Mouse (Mus musculus) midbrain, postnatal 0 days (tissue): ENCODE data around the gene Timp3. TPM values are rescaled to one million over a fixed set of nuclear protein-coding genes. Genes with fewer than 3 reads are reported as not detected.

ENCODE experiments used
- ATAC-seq: fragments of 200-750 bp; cut with Nextera tagmentation; 2 replicates; pipeline ENCODE4 v1.8.0; 2017; ENCODE audit warnings: moderate number of reproducible peaks, mild to moderate bottlenecking, moderate TSS enrichment, moderate library complexity; ENCODE audit not compliant: low FRiP score
- DNase-seq: peaks from one replicate; pipeline ENCODE4 v3.0.0-alpha.2; 2015; ENCODE audit warnings: low spot score
- H3K27ac ChIP-seq: fragments of 300-500 bp; sonication (generic); 2 replicates; pipeline ENCODE4 v1.5.1; 2014; ENCODE audit warnings: low read depth, mild to moderate bottlenecking, low read length, mixed read lengths
- H3K27me3 ChIP-seq: fragments of 300-500 bp; sonication (generic); 2 replicates; pipeline ENCODE4 v1.6.1; 2014; ENCODE audit warnings: low read length, control low read depth, mixed read lengths; ENCODE audit not compliant: insufficient read depth
- H3K36me3 ChIP-seq: fragments of 300-500 bp; sonication (generic); 2 replicates; pipeline ENCODE4 v1.6.1; 2014; ENCODE audit warnings: low read length, control low read depth, mixed read lengths; ENCODE audit not compliant: insufficient read depth
- H3K4me1 ChIP-seq: fragments of 300-500 bp; sonication (generic); 2 replicates; pipeline ENCODE4 v1.6.1; 2014; ENCODE audit warnings: mild to moderate bottlenecking, control low read depth, antibody characterized with exemption, low read length, mixed read lengths; ENCODE audit not compliant: insufficient read depth
- H3K4me2 ChIP-seq: fragments of 300-500 bp; sonication (generic); 2 replicates; pipeline ENCODE4 v1.6.1; 2014; ENCODE audit warnings: low read depth, mild to moderate bottlenecking, low read length, mixed read lengths; ENCODE audit not compliant: poor library complexity, severe bottlenecking
- H3K4me3 ChIP-seq: fragments of 300-500 bp; sonication (generic); 2 replicates; pipeline ENCODE4 v1.5.1; 2014; ENCODE audit warnings: low read depth, mild to moderate bottlenecking, low read length, moderate library complexity
- H3K9ac ChIP-seq: fragments of 300-500 bp; sonication (generic); replicated peaks from 2 replicates; pipeline ENCODE4 v1.6.1; 2014; ENCODE audit warnings: mild to moderate bottlenecking, low read length, moderate library complexity, mixed read lengths; ENCODE audit not compliant: poor library complexity, severe bottlenecking
- H3K9me3 ChIP-seq: fragments of 300-500 bp; sonication (generic); 2 replicates; pipeline ENCODE4 v1.6.1; 2016; ENCODE audit warnings: low read length, control low read depth
- CTCF ChIP-seq: IDR thresholded peaks from 2 replicates; pipeline ENCODE4 v1.5.1; 2016; ENCODE audit warnings: antibody characterized with exemption, mild to moderate bottlenecking
- WGBS: fragments of 180-500 bp; shearing (Covaris S2); extraction: QIAGEN DNeasy Blood & Tissue Kit; methylation state at CpG from one replicate; pipeline ENCODE4 v1.1.7; 2014; 5-methylcytosine and 5-hydroxymethylcytosine counted together
- polyA plus RNA-seq: library from polyadenylated mRNA; unstranded; fragments of >200 nt; fragmentation: Nextera tagmentation; extraction: Ambion mirVana; gene quantifications from 2 replicates; pipeline ENCODE4 v1.2.1, GENCODE M21; 2015
- total RNA-seq: library from RNA; depleted of rRNA; stranded (reverse); fragments of >200 nt; gene quantifications from 2 replicates; pipeline ENCODE4 v1.2.3, GENCODE M21; 2014; rRNA removed

Timp3 gene
- total and polyA plus RNA-seq, 2 experiments from 2014 or later, result 47.3 to 105 TPM

GRCm38 (mm10) chr10:86389357-86389756, 89.2 kb downstream of the Timp3 start:
- no peak for TF ChIP-seq CTCF
- no peak overlapping the region for H3K9ac ChIP-seq

GRCm38 (mm10) chr10:86389913-86390312, 89.7 kb downstream of the Timp3 start:
- no peak for ATAC-seq
- Histone ChIP-seq H3K4me1 (no peaks in the 10 kb centered on the region), H3K27ac (no peak overlapping the region), H3K27me3 (no peaks in the 10 kb centered on the region), H3K4me3 (no peak overlapping the region), H3K4me2 (no peak overlapping the region), H3K9me3 (0 out of 2 replicates have a peak, but pooled peaks cover 2% of the 10 kb centered on the region), H3K9ac (no peak overlapping the region), H3K36me3 (no peaks in the 10 kb centered on the region)
- 39% methylated on average over 2 of the region's 2 CpGs for WGBS
- no peak for TF ChIP-seq CTCF
- DNase-seq, result peak; percentile 40

More at GRCm38 (mm10) chr10:86389357-86389756, 89.2 kb downstream of the Timp3 start:
- Histone ChIP-seq H3K4me1 (no peaks in the 10 kb centered on the region), H3K9me3 (no peaks in the 10 kb centered on the region), H3K4me2 (no peak overlapping the region), H3K27ac (no peak overlapping the region), H3K36me3 (no peaks in the 10 kb centered on the region), H3K4me3 (no peak overlapping the region), H3K27me3 (no peaks in the 10 kb centered on the region)
- ATAC-seq, result no peak
- no peak for DNase-seq
- WGBS, result 84% methylated on average over 3 of the region's 3 CpGs

GRCm38 (mm10) chr10:86392399-86392798, 92.2 kb downstream of the Timp3 start:
- no peak for ATAC-seq
- no peak overlapping the region for H3K27ac ChIP-seq
- WGBS, result 83% methylated on average over 3 of the region's 3 CpGs
- 0 out of 2 replicates have a peak, but pooled peaks cover 2% of the 10 kb centered on the region for H3K9me3 ChIP-seq
- H3K36me3 ChIP-seq, result no peaks in the 10 kb centered on the region
- H3K4me3 ChIP-seq, result no peak overlapping the region
- no peak for TF ChIP-seq CTCF
- H3K27me3 ChIP-seq, result no peaks in the 10 kb centered on the region
- no peaks in the 10 kb centered on the region for H3K4me1 ChIP-seq
- H3K4me2 ChIP-seq, result no peak overlapping the region
- no peak overlapping the region for H3K9ac ChIP-seq
- DNase-seq, result no peak

GRCm38 (mm10) chr10:86397577-86398346, 97.6 kb downstream of the Timp3 start:
- TF ChIP-seq CTCF, result no peak
- no peak overlapping the region for H3K27ac ChIP-seq
- no peaks in the 10 kb centered on the region for H3K4me1 ChIP-seq
- H3K27me3 ChIP-seq, result no peaks in the 10 kb centered on the region
- DNase-seq (no peak), ATAC-seq (no peak)
- 0 out of 2 replicates have a peak, but pooled peaks cover 2% of the 10 kb centered on the region for H3K9me3 ChIP-seq
- H3K36me3 ChIP-seq, result no peaks in the 10 kb centered on the region
- H3K4me2 ChIP-seq, result no peak overlapping the region
- no peak overlapping the region for H3K9ac ChIP-seq
- no peak overlapping the region for H3K4me3 ChIP-seq
- WGBS, result 84% methylated on average over 4 of the region's 4 CpGs

- Histone ChIP-seq H3K4me1 (no peaks in the 10 kb centered on the region), H3K9me3 (0 out of 2 replicates have a peak, but pooled peaks cover 2% of the 10 kb centered on the region), H3K36me3 (no peaks in the 10 kb centered on the region), H3K4me2 (no peak overlapping the region), H3K27ac (no peak overlapping the region), H3K27me3 (no peaks in the 10 kb centered on the region), H3K4me3 (no peak overlapping the region), H3K9ac (no peak overlapping the region)
- no peak for TF ChIP-seq CTCF
- 65% methylated on average over 2 of the region's 2 CpGs for WGBS
- ATAC-seq, result no peak
- DNase-seq, result no peak
These were observed 98.2 kb downstream of the Timp3 start for GRCm38 (mm10) chr10:86398347-86398720.

Other genes with a start within 250 kb of the Timp3 start
- 67.0 and 83.2 TPM in 2 replicates for gene Syn3, start 198.5 kb downstream of the Timp3 start, total RNA-seq
- 19.3 and 22.0 TPM in 2 replicates for gene Syn3, start 198.5 kb downstream of the Timp3 start, polyA plus RNA-seq